Mouse (Mus musculus) G1E-ER4 (cell line): ENCODE results near the gene Rps16. TPM values are rescaled to one million over a fixed set of nuclear protein-coding genes. Genes with fewer than 3 reads are reported as not detected.

Source experiments
- GATA1 ChIP-seq: IDR thresholded peaks from one replicate; pipeline ENCODE4 v1.8.0; 2012; ENCODE audit warnings: low read length, inconsistent platforms
- polyA plus RNA-seq: library from polyadenylated mRNA; stranded (reverse); fragments of >175 nt; gene quantifications from 2 replicates; pipeline ENCODE4 v1.2.3, GENCODE M21; 2012

Rps16 gene
- polyA plus RNA-seq, 1 experiment = 1,552 TPM

GRCm38 (mm10) chr7:28338108-28338998, 12.1 kb upstream of the Rps16 start, which contains the start of gene Supt5:
Gene Supt5 (minus strand): TSS chr7:28338746.
- TF ChIP-seq GATA1 = no peak

GRCm38 (mm10) chr7:28339213-28339917, 11.1 kb upstream of the Rps16 start:
- no peak for TF ChIP-seq GATA1

- no peak for TF ChIP-seq GATA1
Measured at GRCm38 (mm10) chr7:28341381-28341780, 9.1 kb upstream of the Rps16 start.

- TF ChIP-seq GATA1 = no peak
Measured at GRCm38 (mm10) chr7:28344637-28345036, 5.8 kb upstream of the Rps16 start.

- TF ChIP-seq GATA1 = no peak
Measured at GRCm38 (mm10) chr7:28347746-28348145, 2.7 kb upstream of the Rps16 start.

GRCm38 (mm10) chr7:28348601-28349000, 1.9 kb upstream of the Rps16 start:
- no peak for TF ChIP-seq GATA1

- no peak for TF ChIP-seq GATA1
Measured at GRCm38 (mm10) chr7:28351676-28352191, 1.3 kb downstream of the Rps16 start.

- no peak for TF ChIP-seq GATA1
Measured at GRCm38 (mm10) chr7:28353267-28353666, 2.8 kb downstream of the Rps16 start.

GRCm38 (mm10) chr7:28354113-28354581, 3.7 kb downstream of the Rps16 start:
- TF ChIP-seq GATA1 = no peak

- no peak for TF ChIP-seq GATA1
Measured at GRCm38 (mm10) chr7:28354596-28354995, 4.1 kb downstream of the Rps16 start.

- no peak for TF ChIP-seq GATA1
Measured at GRCm38 (mm10) chr7:28355221-28355620, 4.8 kb downstream of the Rps16 start.

- TF ChIP-seq GATA1 = no peak
Measured at GRCm38 (mm10) chr7:28356981-28357380, 6.5 kb downstream of the Rps16 start.

GRCm38 (mm10) chr7:28357984-28358383, 7.5 kb downstream of the Rps16 start:
- no peak for TF ChIP-seq GATA1

GRCm38 (mm10) chr7:28358431-28358830, 8.0 kb downstream of the Rps16 start:
- no peak for TF ChIP-seq GATA1

- TF ChIP-seq GATA1 = no peak
Measured at GRCm38 (mm10) chr7:28359854-28360253, 9.4 kb downstream of the Rps16 start.

GRCm38 (mm10) chr7:28360291-28360690, 9.8 kb downstream of the Rps16 start:
- TF ChIP-seq GATA1 = no peak
